Mouse (Mus musculus): ENCODE data around the gene 4930558K02Rik.
A peak's percentile ranks its signal among the peaks of the same experiment; 100 is the strongest.

Gene 4930558K02Rik

DNA sequence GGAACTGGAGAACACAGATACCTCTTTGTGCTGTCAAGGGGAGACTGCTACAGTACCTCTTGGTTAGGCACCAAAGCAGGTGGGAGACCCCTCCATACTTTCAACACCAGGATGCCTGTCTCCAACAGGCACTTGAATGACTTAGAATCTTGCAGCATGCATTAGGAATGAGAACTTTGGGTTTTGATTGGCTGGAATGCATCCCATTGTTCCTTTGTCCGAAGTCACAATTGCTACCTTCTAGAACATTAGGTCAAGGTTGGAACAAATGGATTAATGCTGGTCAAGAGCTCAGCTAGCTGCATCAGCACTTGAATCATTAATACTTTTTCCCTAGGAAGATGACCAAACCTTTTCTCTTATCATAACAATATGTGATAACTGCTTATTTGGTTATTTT, at the start of gene 4930558K02Rik:
4930558K02Rik (minus strand) TSS at position 101 of the 400 bp plus-strand sequence.
- no peak for DNase-seq (ENCODE audit: low read depth, low spot score)

GRCm38 (mm10) chr1:162023681-162024270, 44.3 kb upstream of the 4930558K02Rik start:
- DNase-seq (ENCODE audit: low read depth, low spot score) = no peak

- DNase-seq (ENCODE audit: low read depth, low spot score) = no peak
These were observed 41.3 kb upstream of the 4930558K02Rik start for GRCm38 (mm10) chr1:162020766-162021165.

GRCm38 (mm10) chr1:162020303-162020731, 40.9 kb upstream of the 4930558K02Rik start:
- DNase-seq (ENCODE audit: low read depth, low spot score) = no peak

- no peak for DNase-seq (ENCODE audit: low read depth, low spot score)
These were observed 39.2 kb upstream of the 4930558K02Rik start for GRCm38 (mm10) chr1:162018601-162018977.

DNA sequence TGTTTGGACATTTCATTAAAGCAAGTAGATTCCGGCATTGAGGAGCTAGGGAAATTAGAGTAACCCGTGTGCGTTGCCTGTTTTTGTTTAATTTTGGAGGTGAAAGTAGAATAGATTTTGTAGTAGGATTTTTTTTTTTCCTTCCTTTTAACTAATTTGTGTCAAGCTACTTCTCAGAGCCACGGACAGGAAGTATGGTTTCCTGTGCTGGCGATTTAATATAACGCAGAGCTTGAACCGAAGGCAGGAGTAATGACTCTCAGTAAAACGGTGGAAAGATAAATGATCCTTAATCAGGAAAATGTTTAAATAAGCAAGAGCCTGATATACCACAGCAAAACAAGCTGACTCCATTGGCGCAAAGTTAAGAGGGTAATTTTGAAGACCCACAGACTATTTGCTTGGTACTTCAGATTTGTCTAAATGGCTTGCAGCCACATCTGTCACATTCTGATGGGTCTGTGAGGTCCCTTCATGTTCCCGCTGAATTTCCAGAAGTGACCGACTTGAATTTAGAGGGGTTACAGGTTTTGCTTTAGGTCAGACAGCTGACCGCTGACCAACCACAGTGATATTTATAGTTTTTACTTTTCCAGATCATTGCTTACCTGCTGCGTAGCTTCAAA, 38.7 kb upstream of the 4930558K02Rik start:
- no peak for DNase-seq (ENCODE audit: low read depth, low spot score)

DNA sequence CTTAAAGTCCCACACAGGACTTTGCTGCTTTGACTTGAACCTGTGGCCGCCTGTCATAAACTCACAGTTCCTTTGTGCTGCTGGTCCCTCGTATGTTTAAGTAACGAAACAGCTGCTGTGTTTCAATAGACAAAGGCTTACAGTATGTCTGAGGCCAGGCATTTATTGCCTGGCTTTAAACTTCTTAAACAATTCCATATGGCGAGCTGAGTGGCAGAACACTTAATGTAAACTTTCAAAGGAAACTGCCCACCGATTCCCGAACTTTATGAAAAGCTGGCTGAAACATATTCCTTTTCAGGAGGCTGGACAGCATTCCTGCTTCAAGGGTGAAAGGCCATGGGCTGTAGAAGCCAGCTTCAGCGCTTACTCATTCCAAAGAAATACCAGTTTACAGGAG, 37.5 kb upstream of the 4930558K02Rik start:
- DNase-seq (ENCODE audit: low read depth, low spot score) = no peak

DNA sequence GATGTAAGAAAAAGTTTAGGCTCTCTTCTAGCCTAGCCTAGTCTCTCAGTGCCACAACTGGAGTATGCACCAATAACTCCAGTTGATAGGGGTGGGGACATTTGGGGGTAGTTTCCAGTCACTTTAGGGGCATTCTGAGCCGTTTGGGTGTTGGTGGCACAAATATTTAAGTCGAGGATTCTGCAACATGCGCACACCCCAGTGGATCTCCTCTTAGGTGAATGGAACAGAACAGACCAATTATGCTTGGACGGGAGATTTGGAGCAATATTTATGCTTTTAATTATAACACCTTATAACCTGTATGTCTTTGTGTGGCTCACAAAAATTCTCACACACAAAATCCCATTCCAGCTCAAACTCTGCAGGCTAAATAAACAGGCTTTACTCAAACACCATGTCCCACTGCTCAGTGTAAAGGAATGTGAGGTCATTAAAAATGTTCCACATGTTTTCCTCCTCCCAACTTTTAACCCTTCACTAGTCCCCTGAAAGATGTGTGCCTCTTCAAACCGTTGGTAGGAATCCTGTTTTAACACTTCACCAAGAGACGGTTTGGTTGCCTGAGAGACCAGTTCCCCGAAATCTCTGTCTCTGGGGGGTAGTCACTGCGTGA, 35.9 kb upstream of the 4930558K02Rik start:
- no peak for DNase-seq (ENCODE audit: low read depth, low spot score)

- DNase-seq (ENCODE audit: low read depth, low spot score) = no peak
These were observed 34.1 kb upstream of the 4930558K02Rik start for GRCm38 (mm10) chr1:162013561-162013960.

- no peak for DNase-seq (ENCODE audit: low read depth, low spot score)
These were observed 32.2 kb upstream of the 4930558K02Rik start for GRCm38 (mm10) chr1:162011523-162012245.

- DNase-seq (ENCODE audit: low read depth, low spot score) = no peak
These were observed 29.6 kb upstream of the 4930558K02Rik start for GRCm38 (mm10) chr1:162009086-162009485.

- no peak for DNase-seq (ENCODE audit: low read depth, low spot score)
These were observed 29.2 kb upstream of the 4930558K02Rik start for GRCm38 (mm10) chr1:162008631-162009067.

DNA sequence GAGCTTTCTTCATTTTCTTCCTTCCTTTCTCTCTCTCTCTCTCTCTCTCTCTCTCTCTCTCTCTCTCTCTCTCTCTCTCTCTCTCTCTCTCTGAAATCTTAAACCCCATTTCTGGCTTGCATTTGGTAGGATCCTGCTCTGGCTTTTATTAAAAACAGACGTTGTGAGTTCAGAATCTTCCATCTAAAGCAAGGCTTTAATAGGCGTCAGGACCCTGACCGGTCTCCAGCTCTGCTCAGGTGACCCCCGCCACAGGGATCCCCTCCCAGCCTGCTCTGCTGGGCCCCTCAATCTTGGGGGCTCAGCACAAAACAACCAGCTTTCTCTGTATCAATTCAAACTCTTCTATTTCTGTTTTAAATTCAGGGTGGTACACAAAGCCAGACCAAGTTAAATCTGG, 28.8 kb upstream of the 4930558K02Rik start:
- DNase-seq (ENCODE audit: low read depth, low spot score) = no peak

DNA sequence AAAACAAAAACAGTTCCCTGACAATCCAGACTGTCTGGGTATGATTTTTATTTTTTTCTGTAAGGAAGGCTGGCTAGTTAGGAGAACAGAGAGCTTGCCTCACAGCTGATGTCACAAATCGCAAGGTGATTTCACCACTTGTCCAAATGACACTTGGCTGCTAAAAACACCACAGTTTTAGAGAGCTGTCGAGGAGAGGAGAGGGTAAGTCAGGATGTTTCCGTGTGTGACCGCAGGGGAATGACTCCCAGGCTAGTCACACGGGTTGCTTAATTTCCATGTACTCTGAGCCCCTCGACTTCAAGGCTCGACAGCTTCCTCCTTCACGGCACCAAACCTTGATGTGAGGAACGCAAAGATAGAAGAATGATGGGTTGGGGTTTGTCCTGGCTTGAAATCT, 26.7 kb upstream of the 4930558K02Rik start:
- DNase-seq (ENCODE audit: low read depth, low spot score) = no peak

DNA sequence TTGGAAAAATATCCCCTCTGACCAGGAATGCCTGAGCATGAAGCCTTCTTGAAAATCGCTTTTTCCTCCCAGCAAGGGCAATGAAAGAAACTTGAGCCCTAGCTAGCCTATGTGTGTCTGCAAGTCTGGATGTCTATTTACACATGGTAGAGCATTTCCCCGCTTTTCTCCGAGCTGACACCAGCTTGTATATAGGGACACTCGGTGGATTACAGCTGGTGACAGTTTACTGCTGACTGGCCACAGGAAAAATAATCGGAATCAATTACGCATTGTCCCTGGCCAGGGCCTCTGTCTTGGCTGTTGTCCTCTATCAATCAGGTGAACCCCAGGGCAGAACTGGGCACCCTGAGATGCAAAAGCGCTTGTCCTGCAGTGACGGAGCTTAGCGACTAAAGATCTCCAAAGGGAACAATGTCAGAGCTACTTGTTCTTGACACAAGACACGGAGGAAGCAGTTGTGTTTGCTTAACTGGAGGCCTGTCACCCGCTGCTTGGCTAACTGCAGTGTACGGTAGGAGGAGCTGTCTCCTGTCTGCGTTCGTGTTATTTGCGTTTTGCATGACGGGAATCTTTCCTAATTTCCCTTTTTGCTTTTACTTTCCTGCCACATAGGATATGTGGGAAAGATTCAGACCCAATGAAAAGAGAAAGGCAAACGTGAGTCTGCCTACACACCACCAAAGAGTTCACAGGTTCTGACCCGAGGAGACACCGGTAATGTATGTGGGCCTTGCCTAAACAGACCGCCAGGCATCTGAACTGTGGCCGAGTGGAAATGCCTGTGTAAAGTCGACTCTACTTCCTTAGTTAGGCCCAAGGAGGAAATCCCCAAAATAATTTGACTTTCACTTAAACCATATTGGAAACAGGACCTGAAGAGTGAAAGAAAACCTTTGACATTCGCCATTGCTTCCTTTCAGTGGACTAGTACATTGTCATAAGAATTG, 25.7 kb upstream of the 4930558K02Rik start:
- DNase-seq (ENCODE audit: low read depth, low spot score) = no peak

DNA sequence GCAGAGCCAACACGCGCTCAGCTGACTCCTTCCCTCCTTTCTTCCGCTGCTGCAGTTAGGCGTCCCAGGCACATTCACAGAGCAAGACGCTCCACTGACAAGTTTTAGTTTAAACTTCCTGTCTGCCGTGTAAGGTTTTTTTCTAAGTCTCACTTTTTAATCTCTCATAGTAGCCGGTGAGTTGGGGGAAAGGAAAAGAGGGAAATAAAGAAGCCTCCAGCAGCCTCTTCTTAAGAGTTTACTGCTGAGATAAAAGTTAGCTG, 25.0 kb upstream of the 4930558K02Rik start:
- no peak for DNase-seq (ENCODE audit: low read depth, low spot score)

DNA sequence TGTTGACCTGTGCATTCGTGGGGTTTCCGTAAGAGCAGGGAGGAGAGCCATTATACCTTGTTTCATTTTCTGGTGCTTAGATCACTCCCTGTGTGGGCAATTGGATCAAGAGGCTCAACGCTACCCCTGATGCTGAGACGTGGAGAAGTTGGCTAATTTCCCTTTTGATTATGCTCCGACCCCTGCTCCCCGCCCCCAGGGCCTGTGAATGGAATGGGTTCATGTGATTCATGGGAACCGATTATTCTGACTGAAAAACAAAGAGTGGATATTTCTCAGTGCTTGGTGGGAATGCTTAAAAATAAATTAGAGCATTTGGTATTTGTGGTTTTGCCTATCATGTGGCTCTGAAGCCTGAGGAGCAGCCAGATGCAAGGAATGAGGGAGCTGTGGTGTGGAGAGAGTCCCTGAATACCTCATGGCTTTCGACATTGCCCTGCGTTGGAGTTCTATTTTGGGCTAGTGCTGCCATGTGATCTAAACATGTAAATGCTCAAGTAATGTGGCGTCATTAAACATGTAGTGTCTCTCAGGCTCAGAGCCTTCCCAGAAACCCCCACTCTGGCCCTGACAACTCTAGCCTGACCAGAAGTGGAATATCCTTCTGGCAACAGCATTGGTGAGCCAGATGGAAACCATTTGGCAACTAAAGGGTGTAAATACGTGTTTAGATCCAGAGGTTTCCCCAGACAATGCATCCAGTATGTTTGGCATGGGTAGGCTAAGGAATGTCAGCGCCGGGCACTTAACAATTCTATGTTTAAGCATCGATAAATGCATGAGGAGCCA, 24.5 kb upstream of the 4930558K02Rik start:
- DNase-seq (ENCODE audit: low read depth, low spot score) = no peak

DNA sequence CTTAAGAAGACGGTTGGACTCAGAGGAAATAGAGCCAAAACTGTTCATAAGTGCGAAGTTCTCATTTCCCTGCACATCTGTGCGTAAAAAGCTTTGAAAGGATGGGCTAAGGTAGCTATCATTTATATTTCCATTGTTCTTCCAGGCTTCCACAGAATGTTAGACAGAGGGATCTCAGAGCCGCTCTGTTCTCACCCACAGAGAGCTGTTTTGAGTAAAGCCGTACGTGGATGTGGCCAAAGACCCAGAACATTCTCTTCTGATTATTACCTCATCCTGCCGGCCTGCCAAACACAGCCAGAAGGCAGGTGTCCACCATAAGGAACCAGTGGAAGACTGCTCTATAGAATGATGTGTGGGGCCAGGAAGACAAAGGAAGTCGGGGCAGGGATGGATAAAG, 21.9 kb upstream of the 4930558K02Rik start:
- no peak for DNase-seq (ENCODE audit: low read depth, low spot score)

DNA sequence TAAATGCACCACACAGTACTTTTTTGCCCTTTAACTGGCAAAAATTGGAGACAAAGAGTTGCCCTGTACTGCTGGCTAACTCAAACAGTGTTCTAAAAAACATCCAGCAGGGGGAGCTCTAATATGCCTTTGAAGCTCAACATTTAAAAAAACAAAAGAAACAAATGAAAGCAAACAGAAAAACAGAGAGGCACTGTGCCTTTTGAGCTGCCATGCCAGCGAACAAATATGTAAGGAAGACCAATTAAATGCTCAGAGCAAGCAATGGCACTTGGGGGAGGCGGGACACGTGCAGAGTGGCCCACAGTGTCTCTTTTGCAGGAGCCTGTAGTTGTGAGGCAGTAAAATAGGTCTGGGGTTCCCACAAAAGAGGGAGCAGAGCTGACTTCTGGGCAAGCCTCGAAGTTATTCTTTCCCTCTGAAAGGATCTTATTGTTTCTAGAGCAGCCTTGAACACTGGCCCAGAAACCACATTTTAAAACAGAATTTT, 20.5 kb upstream of the 4930558K02Rik start:
- peak; percentile 75 for DNase-seq (ENCODE audit: low read depth, low spot score)

- DNase-seq (ENCODE audit: low read depth, low spot score) = no peak
These were observed 19.9 kb upstream of the 4930558K02Rik start for GRCm38 (mm10) chr1:161999338-161999737.

- no peak for DNase-seq (ENCODE audit: low read depth, low spot score)
These were observed 19.3 kb upstream of the 4930558K02Rik start for GRCm38 (mm10) chr1:161998781-161999180.
